Mouse (Mus musculus) brown adipose tissue, adult 24 weeks (tissue): ENCODE results near the gene Kcnj10. TPM values are rescaled to one million over a fixed set of nuclear protein-coding genes. Genes with fewer than 3 reads are reported as not detected.
A peak's percentile ranks its signal among the peaks of the same experiment; 100 is the strongest.

Experiments used
- H3K27ac ChIP-seq: fragments of 200-500 bp; replicated peaks from 2 replicates; pipeline ENCODE4 v1.5.1; 2012; ENCODE audit warnings: low read depth, mild to moderate bottlenecking, low read length
- H3K4me1 ChIP-seq: fragments of 200-500 bp; 2 replicates; pipeline ENCODE4 v1.6.1; 2012; ENCODE audit warnings: low read length, mixed read lengths; ENCODE audit not compliant: control insufficient read depth, insufficient read depth, insufficient read length
- H3K4me3 ChIP-seq: fragments of 200-500 bp; 2 replicates; pipeline ENCODE4 v1.5.1; 2012; ENCODE audit warnings: low read depth, mild to moderate bottlenecking, low read length, moderate library complexity; ENCODE audit not compliant: insufficient read depth
- polyA plus RNA-seq: library from polyadenylated mRNA; stranded (reverse); fragments of >200 nt; gene quantifications from 2 replicates; pipeline ENCODE4 v1.2.4, GENCODE M21; 2012; ENCODE audit not compliant: missing spikeins, insufficient read depth, insufficient read length

The Kcnj10 gene
- polyA plus RNA-seq, 1 experiment: not detected

GRCm38 (mm10) chr1:172306885-172307284 lies 34.1 kb upstream of the Kcnj10 start:
- H3K27ac ChIP-seq: no peak overlapping the region
- no peak overlapping the region for H3K4me3 ChIP-seq
- H3K4me1 ChIP-seq: 0 out of 2 replicates have a peak, but pooled peaks cover 2% of the 10 kb centered on the region

DNA sequence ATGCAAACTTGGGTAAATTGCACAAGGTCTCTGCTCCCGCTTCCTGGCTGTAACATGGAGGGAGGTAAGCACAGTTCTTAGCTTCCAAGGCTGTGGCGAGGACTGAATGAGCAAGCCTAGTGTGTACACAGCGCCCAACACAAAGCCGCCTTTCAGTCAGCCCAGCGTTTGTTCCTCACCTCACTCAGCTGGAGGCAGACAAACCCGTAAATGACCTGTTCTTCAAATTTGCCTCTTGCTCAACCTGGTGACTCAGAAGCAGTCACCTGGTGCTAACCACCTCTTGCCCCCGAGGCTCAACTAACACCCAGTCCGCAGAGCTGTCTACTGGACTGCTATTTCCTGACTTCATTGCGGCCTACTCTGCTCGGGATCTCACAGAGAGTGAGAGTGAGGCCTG lies 33.1 kb upstream of the Kcnj10 start:
- no peak overlapping the region for H3K27ac ChIP-seq
- H3K4me3 ChIP-seq: no peak overlapping the region
- 0 out of 2 replicates have a peak, but pooled peaks cover 5% of the 10 kb centered on the region for H3K4me1 ChIP-seq

DNA sequence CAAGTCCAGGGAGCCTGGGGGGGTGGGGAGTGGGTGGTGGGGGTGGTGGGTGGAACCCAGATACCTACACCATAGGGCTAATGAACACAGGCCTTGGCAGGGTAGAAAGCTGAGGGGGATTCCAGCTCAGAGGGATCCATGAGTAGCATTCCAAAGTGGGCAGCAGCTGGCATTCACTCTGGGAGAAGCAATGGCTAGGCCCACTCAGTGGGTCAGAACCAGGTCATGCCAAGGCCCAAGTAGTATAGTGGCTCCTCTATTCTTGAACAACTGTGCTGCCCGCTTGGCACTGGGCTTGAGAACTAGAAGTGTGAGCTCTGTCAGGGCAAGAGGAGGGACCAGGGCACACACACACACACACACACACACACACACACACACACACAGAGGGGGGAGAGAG lies 32.6 kb upstream of the Kcnj10 start:
- no peak overlapping the region for H3K27ac ChIP-seq
- no peak overlapping the region for H3K4me3 ChIP-seq
- 0 out of 2 replicates have a peak, but pooled peaks cover 3% of the 10 kb centered on the region for H3K4me1 ChIP-seq

- Histone ChIP-seq H3K4me3 (peak overlapping the region; percentile 49), H3K27ac (peak overlapping the region; percentile 94), H3K4me1 (0 out of 2 replicates have a peak, but pooled peaks cover 7% of the 10 kb centered on the region)
Observed at GRCm38 (mm10) chr1:172309699-172310398, 31.2 kb upstream of the Kcnj10 start.

DNA sequence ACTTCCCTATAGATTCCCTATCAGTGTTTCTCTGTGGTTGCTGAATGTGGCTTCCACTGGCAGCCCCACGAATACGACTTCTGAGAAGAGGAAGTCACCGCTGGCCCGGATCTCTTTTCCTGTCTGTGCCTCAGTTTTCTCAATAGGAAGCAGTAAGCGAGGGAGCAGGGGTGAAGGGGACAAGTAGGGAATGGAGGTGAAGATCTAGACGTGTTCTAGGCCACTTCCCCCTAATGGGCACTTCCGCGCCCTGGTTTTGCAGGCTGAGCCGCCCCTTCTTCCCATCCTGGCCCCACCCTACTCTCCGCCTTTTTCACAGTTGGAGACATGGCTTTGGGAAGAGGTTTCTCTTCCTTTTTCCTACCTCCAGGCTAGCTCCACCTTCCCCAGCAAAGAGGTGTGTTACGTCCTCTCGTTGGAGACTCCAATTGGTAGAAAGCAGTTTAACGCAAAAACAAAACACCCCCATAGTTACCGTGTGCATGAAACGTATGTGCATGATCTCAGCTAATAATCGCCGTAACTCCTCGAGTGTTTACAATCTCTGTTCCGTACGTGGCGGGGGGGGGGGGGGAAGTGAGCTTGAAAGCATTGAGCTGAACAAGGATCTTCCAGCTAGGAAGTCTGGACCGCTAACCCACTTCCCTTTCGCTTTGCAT lies 29.6 kb upstream of the Kcnj10 start:
- 0 out of 2 replicates have a peak, but pooled peaks cover 7% of the 10 kb centered on the region for H3K4me1 ChIP-seq
- H3K27ac ChIP-seq: peak overlapping the region; percentile 62
- H3K4me3 ChIP-seq: peak overlapping the region; percentile 58

DNA sequence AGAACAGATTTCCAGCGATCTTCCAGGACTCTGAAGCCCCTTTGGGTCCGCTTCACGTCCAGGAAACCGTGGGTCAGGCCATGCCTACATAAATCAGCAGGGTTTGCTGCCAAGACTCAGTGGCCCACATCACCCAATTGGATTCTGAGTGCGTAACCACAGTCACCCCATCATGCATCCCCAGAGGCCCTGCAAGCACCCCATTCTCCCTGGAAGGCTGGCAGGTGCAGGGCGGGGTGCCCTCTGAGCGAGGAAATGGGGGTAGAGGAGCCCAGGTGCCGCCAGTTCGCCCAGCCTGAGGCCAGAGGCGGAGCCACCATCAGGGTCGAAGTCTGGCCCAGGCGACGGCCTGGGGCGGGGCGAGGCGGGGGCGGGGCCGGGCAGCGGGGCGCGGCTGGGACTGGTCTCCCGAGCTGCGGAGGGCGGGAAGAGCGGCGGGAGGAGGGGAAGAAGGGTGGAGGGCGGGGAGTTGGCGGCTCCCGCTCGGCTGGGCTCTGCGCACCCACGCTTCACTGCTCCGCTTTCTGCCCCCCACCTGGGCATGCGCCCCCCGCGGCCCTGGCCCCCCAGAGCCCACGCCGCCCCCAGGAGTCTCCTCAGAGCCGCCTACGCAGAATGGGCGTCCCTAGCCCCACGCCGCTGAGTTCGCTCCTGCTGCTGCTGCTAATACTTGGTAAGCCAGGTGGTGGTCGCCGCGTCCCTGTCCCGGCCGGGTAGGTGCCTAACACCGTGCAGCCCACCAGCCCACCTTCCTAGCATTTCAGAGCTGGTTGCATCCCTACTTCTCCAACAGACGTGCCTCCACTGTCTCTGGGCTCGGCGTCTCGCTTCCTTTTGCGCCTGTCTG lies 28.9 kb upstream of the Kcnj10 start:
- Histone ChIP-seq H3K4me1 (0 out of 2 replicates have a peak, but pooled peaks cover 7% of the 10 kb centered on the region), H3K4me3 (peak overlapping the region; percentile 72), H3K27ac (peak overlapping the region; percentile 62)

DNA sequence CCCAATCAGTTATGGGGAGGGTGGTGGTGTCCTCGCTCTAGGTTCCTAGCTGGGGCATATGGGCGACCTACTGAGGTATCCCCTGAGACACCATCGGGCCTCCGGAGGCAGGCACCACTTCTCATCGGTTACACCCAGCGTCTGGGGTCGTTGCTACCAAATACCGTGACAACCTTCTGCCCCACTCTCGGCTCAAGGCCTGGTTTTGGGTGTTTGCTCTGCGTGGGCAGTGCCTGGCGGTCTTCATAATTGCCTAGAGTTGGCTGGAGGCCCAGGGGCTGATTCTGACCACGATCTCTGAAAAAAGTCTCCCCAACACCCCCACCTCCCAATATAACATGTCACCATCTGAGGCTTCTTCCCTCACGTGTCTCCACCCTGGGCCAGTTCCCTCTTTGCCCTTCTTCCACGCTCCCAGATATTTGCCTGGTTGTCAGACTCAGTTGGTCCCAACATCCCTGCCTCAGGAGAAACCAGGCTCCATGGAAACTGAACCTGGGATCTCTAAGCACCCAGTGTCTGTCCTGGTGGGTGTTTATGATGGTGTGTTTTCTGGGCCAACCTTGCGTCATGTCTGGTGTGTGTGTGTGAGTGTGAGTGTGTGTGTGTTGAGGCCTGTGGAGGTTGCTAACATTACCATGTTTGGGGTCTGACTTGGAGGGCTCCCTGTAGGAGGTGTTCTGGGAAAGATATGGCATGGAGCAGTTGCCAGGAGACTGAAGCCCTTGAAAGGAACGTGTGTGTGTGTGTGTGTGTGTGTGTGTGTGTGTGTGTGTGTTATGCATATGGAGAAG lies 28.0 kb upstream of the Kcnj10 start:
- H3K4me3 ChIP-seq: peak overlapping the region; percentile 72
- H3K27ac ChIP-seq: no peak overlapping the region
- H3K4me1 ChIP-seq: 0 out of 2 replicates have a peak, but pooled peaks cover 7% of the 10 kb centered on the region

DNA sequence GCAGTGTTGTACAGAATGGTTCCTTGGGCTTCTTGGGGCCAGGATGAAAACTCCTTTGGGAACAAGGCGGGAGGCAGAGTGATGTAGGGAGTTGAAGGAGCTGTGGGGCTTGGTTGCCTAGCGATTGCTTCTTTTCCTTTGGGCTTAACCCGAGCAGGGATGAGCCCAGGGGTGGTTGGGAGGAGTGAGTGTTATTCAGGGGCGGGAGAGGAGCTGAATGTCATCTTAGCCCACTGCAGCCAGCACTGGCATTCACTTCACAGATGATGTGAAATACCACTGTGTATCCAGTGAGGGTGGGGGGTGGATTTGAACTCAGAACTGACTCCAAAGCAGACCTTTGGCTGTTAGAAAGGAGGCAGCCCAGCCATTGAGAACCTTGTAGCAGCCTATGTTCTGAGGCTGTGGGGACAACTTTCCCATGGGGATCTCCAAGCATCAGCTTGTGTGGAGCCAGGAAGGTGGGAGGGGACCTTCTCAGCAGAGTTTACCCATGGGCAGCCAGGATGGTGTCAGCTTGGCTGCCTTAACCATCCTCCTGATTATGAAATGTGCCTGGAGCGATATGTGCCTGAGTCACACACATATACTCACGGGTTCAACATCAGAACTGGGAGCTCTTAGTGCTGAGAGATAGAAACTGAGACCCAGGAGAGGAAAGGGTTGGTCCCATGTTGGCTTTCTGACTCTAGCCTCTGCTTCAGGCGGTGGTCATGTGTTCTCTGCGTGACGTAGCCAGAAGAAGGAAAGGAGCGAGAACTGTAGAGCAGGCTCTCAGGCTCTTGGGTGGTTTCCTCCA lies 27.2 kb upstream of the Kcnj10 start:
- no peak overlapping the region for H3K27ac ChIP-seq
- 0 out of 2 replicates have a peak, but pooled peaks cover 7% of the 10 kb centered on the region for H3K4me1 ChIP-seq
- peak overlapping the region; percentile 7; the same call in 1 of the 2 replicates for H3K4me3 ChIP-seq

- no peak overlapping the region for H3K27ac ChIP-seq
- H3K4me3 ChIP-seq: no peak overlapping the region
- H3K4me1 ChIP-seq: 0 out of 2 replicates have a peak, but pooled peaks cover 7% of the 10 kb centered on the region
Observed at GRCm38 (mm10) chr1:172314911-172315310, 26.1 kb upstream of the Kcnj10 start.

DNA sequence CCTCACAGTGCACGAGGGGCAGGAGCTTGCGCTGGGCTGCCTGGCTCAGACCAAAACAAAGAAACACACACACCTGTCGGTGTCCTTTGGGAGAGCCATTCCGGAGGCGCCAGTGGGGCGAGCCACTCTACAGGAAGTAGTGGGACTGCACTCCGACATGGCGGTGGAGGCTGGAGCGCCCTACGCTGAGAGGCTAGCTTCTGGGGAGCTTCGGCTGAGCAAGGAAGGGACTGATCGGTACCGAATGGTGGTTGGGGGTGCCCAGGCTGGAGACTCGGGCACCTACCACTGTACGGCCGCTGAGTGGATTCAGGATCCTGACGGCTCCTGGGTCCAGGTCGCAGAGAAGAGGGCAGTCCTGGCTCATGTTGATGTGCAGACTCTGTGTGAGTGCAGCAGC lies 23.6 kb upstream of the Kcnj10 start:
- H3K4me3 ChIP-seq: no peak overlapping the region
- no peak overlapping the region for H3K27ac ChIP-seq
- 0 out of 2 replicates have a peak, but pooled peaks cover 7% of the 10 kb centered on the region for H3K4me1 ChIP-seq

DNA sequence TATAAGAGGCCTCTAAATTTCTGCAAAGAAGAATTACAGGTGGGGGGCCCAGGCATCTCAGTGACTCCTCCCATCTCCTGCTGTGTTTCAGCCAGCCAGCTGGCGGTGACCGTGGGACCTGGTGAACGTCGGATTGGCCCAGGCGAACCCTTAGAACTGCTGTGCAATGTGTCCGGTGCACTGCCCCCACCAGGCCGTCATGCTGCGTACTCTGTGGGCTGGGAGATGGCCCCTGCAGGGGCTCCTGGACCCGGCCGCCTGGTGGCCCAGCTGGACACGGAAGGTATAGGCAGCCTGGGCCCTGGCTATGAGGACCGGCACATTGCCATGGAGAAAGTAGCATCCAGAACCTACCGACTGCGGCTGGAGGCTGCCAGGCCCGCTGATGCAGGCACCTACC lies 23.1 kb upstream of the Kcnj10 start:
- no peak overlapping the region for H3K4me3 ChIP-seq
- no peak overlapping the region for H3K27ac ChIP-seq
- 0 out of 2 replicates have a peak, but pooled peaks cover 4% of the 10 kb centered on the region for H3K4me1 ChIP-seq

- Histone ChIP-seq H3K4me3 (no peak overlapping the region), H3K27ac (no peak overlapping the region), H3K4me1 (0 out of 2 replicates have a peak, but pooled peaks cover 3% of the 10 kb centered on the region)
Observed at GRCm38 (mm10) chr1:172318424-172319035, 22.5 kb upstream of the Kcnj10 start.

GRCm38 (mm10) chr1:172319346-172319745 lies 21.7 kb upstream of the Kcnj10 start:
- Histone ChIP-seq H3K4me1 (no peaks in the 10 kb centered on the region), H3K27ac (no peak overlapping the region), H3K4me3 (no peak overlapping the region)
